Mouse (Mus musculus): ENCODE data around the gene Lbhd1.

DNA sequence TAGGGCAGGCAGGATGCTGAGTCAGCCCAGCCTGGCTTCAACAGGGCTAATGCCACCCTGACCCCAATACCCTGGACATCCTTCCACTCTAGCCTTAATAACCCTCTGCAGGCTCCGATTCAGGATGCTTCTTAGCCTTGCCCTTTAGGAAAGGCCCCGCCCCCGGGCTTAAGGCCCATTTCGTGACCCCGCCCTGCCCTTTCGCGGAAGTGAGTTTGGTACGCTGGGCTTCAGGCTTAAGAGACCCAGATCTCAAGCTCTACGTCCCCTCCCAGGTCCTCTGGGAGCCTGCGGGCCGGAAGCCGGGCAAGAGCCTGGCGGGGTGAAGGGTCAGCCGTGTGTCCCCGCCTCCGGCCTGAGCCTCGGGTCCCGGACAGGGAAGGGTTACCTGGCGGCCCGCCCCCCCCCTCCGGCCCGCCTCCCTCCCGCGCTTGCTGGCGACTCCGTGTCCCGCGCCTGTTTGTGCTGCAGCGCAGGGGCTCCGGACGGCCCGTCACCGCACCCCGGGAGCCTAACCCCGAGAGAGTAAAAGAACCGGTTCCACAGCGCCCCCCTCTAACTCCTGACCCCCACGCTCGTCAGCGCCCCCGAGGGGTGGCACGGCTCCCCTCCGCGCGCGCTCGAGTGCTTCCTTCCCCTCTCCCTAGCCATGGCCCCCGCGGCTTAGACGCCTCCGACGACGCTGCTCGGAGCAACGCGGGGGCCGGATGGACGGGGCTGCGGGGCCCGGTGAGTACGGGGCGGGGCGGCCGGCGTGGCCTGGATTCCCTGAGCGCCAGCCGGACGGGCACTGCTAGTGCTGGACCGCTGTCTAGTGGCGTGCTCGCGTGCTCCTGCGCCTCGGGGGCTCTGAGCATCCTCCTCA lies 45.9 kb downstream of the Lbhd1 start, which contains the start of the genes Rom1 and Eml3:
- TF ChIP-seq EP300 (IDR thresholded peaks at IDR 0.05; ENCODE audit: low read depth), result no peak
- TF ChIP-seq CTCF (IDR thresholded peaks at IDR 0.05; ENCODE audit: low read depth), result peak; percentile 70

Measured in liver, postnatal 0 days (tissue).